Mouse (Mus musculus) lung, postnatal 0 days (tissue): Measurements from ENCODE around the gene Upk1a. TPM values are rescaled to one million over a fixed set of nuclear protein-coding genes. Genes with fewer than 3 reads are reported as not detected.

Experiments
- ATAC-seq: fragments of 200-750 bp; cut with Nextera tagmentation; 2 replicates; pipeline ENCODE4 v1.8.0; 2017; ENCODE audit warnings: moderate library complexity
- DNase-seq: peaks from one replicate; pipeline ENCODE4 v3.0.0-alpha.2; 2016; ENCODE audit warnings: low spot score
- H3K27ac ChIP-seq: fragments of 300-500 bp; sonication (generic); 2 replicates; pipeline ENCODE4 v1.5.1; 2014; ENCODE audit warnings: antibody characterized with exemption, mild to moderate bottlenecking, low read length, mixed read lengths
- H3K27me3 ChIP-seq: fragments of 300-500 bp; sonication (generic); replicated peaks from 2 replicates; pipeline ENCODE4 v1.6.1; 2014; ENCODE audit warnings: low read length, mixed read lengths; ENCODE audit not compliant: insufficient read depth
- H3K36me3 ChIP-seq: fragments of 300-500 bp; sonication (generic); 2 replicates; pipeline ENCODE4 v1.6.1; 2014; ENCODE audit warnings: low read length, mixed read lengths; ENCODE audit not compliant: insufficient read depth
- H3K4me1 ChIP-seq: fragments of 300-500 bp; sonication (generic); 2 replicates; pipeline ENCODE4 v1.6.1; 2014; ENCODE audit warnings: antibody characterized with exemption, low read depth, low read length, mixed read lengths; ENCODE audit not compliant: insufficient read depth
- H3K4me2 ChIP-seq: fragments of 300-500 bp; sonication (generic); replicated peaks from 2 replicates; pipeline ENCODE4 v1.6.1; 2014; ENCODE audit warnings: low read depth, mild to moderate bottlenecking, low read length, moderate library complexity, mixed read lengths
- H3K4me3 ChIP-seq: fragments of 300-500 bp; sonication (generic); 2 replicates; pipeline ENCODE4 v1.5.1; 2014; ENCODE audit warnings: low read depth, low read length
- H3K9ac ChIP-seq: fragments of 300-500 bp; sonication (generic); replicated peaks from 2 replicates; pipeline ENCODE4 v1.6.1; 2014; ENCODE audit warnings: low read depth, mild to moderate bottlenecking
- H3K9me3 ChIP-seq: fragments of 300-500 bp; sonication (generic); 2 replicates; pipeline ENCODE4 v1.6.1; 2016; ENCODE audit warnings: low read length, mixed read lengths
- CTCF ChIP-seq: IDR thresholded peaks from 2 replicates; pipeline ENCODE4 v1.5.1; 2016; ENCODE audit warnings: antibody characterized with exemption, mild to moderate bottlenecking
- EP300 ChIP-seq: IDR thresholded peaks from 2 replicates; pipeline ENCODE4 v1.6.1; 2016; ENCODE audit warnings: antibody characterized with exemption, mild to moderate bottlenecking, control low read depth
- WGBS: fragments of 180-500 bp; shearing (Covaris S2); extraction: QIAGEN DNeasy Blood & Tissue Kit; methylation state at CpG from one replicate; pipeline ENCODE4 v1.1.7; 2014; 5-methylcytosine and 5-hydroxymethylcytosine counted together
- polyA plus RNA-seq: library from polyadenylated mRNA; unstranded; fragments of >200 nt; fragmentation: Nextera tagmentation; extraction: Ambion mirVana; gene quantifications from 2 replicates; pipeline ENCODE4 v1.2.1, GENCODE M21; 2015

The Upk1a gene
- polyA plus RNA-seq, 1 experiment from 2014 or later = 11.2 TPM

DNA sequence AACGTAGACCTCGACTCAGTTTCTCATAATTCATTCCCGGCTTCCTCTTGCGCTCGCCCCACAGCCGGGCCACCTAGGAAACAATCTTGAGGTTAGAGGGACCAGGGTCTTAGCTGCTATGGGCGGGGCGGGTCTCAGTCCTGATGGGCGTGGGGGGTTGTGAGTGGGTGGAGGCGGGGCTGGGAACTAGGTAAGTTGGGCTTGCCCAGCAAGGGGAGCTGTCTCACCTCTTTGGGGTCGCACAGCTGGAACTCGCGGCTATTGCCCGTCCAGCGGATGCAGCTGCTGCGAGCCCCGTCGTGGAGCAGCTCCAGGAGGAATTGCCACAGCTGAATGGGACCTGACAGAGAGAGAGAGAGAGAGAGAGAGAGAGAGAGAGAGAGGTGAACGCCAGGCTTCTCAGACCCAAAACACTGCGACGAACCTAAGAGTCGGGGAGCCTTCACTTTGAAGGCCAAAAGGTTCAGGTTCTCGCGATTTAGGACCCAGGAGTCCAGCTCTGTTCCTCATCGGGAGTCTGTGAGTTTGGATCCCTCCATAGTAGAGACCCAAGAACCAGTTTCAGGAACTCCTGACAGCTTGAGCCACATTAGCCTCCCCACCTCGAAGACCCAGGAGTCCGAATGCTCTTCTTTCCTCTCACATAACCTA, 21.2 kb upstream of the Upk1a start:
- H3K9me3 ChIP-seq = no peaks in the 10 kb centered on the region
- no peaks in the 10 kb centered on the region for H3K4me1 ChIP-seq
- WGBS = 4% methylated on average over 27 of the region's 27 CpGs
- H3K27ac ChIP-seq = no peak overlapping the region
- H3K36me3 ChIP-seq = no peaks in the 10 kb centered on the region
- ATAC-seq (no peak), DNase-seq (no peak)
- TF ChIP-seq EP300 = no peak
- no peak for TF ChIP-seq CTCF
- no peak overlapping the region for H3K4me3 ChIP-seq
- peaks cover 25% of the 10 kb centered on the region for H3K27me3 ChIP-seq
- no peak overlapping the region for H3K9ac ChIP-seq
- no peak overlapping the region for H3K4me2 ChIP-seq

DNA sequence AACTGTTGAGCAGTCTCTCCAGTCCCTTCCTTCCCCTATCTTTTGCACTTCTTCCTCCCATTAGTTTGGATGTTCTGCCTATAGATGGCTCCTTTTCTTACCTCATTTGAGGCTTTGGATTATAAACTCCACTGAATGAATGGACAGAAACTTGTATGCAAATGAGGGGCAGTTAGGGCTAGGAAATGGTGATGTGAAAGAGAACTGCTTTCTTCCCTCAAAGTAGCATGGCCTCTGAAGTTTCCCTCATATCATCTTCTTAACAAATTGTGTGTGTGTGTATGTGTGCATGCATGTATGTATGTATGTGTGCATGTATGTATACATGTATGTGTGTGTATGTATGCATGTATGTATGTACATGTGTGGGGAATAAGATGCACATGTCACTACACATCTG, 16.4 kb upstream of the Upk1a start:
- Histone ChIP-seq H3K27ac (no peak overlapping the region), H3K36me3 (no peaks in the 10 kb centered on the region), H3K4me2 (no peak overlapping the region), H3K9me3 (no peaks in the 10 kb centered on the region), H3K27me3 (peaks cover 12% of the 10 kb centered on the region), H3K9ac (no peak overlapping the region), H3K4me1 (no peaks in the 10 kb centered on the region), H3K4me3 (no peak overlapping the region)
- DNase-seq = no peak
- ATAC-seq = no peak
- TF ChIP-seq EP300 (no peak), CTCF (no peak)

DNA sequence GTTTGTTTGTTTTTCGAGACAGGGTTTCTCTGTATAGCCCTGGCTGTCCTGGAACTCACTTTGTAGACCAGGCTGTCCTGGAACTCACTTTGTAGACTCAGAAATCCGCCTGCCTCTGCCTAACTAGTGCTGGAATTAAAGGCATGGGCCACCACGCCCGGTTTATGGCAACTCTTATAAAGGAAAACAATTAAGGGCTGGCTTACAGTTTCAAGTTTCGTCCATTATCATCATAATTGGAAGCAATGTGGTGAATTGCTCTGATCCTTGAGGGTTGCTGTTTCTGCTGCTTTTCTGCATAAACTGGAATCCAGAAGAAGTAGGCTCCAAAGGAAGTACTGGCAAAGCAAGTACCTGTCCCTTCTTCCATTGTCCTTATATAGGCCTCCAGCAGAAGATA, 14.0 kb upstream of the Upk1a start:
- no peaks in the 10 kb centered on the region; the same call in none of the 2 replicates for H3K36me3 ChIP-seq
- H3K4me1 ChIP-seq = no peaks in the 10 kb centered on the region
- no peaks in the 10 kb centered on the region for H3K27me3 ChIP-seq
- no peak for DNase-seq
- no peak overlapping the region for H3K9ac ChIP-seq
- no peak for ATAC-seq
- TF ChIP-seq CTCF (no peak), EP300 (no peak)
- no peak overlapping the region for H3K4me2 ChIP-seq
- no peaks in the 10 kb centered on the region for H3K9me3 ChIP-seq
- no peak overlapping the region for H3K27ac ChIP-seq
- 77% methylated on average over 5 of the region's 5 CpGs for WGBS
- no peak overlapping the region for H3K4me3 ChIP-seq

DNA sequence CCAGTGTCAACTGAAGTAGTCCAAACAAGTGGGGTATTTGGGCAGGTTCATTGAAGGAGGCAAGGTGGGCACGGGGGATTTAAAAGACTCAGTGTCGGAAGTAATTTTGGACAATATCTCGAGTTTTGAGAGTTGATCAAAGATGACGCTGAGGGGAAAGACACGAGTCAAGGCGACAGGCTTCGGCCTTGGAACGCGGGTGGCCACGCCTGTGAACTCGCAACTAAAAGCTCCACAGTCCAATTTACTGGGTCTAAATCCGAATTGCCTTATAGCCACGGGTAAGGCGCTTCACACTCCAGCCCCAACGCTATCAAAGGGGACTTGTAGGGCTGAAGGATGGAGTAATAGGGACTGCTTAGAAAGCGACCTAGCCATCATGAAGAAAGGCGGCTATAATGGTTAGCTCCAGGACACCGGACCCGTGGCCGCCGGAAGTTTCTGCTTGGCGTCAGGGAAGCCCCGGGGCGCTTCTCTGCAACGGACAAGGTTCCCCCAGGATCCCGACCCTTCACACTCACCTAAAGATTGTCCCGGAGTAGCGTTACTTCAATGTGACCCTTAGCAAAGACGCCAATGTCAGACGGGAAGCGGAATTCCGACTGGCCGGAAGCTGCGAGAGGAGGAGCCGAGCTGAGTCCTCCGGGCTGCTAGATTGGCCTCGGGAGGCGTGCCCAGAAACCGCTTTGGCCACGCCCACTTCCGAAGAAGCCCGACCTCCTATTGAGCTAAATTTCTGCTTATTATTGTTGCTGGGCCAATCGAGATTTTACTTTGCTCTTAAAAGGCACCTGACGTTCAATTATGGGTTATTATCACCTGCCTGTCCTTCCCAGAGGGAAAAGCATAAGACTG, 13.1 kb upstream of the Upk1a start, which contains the start of gene Cox6b1:
TSS of gene Cox6b1 (minus strand) at position 622 of the 855 bp plus-strand sequence.
- Histone ChIP-seq H3K4me1 (no peaks in the 10 kb centered on the region), H3K9ac (peak within 1 kb of the TSS; percentile 83), H3K9me3 (no peaks in the 10 kb centered on the region), H3K27me3 (no peaks in the 10 kb centered on the region), H3K36me3 (no peaks in the 10 kb centered on the region; the same call in none of the 2 replicates), H3K4me2 (peak within 1 kb of the TSS; percentile 78), H3K4me3 (peak within 1 kb of the TSS; percentile 75), H3K27ac (peak within 1 kb of the TSS; percentile 58)
- DNase-seq (peak; percentile 97), ATAC-seq (peak; percentile 98)
- TF ChIP-seq EP300 = no peak
- TF ChIP-seq CTCF = no peak
- WGBS = 2% methylated on average over 44 of the region's 44 CpGs

DNA sequence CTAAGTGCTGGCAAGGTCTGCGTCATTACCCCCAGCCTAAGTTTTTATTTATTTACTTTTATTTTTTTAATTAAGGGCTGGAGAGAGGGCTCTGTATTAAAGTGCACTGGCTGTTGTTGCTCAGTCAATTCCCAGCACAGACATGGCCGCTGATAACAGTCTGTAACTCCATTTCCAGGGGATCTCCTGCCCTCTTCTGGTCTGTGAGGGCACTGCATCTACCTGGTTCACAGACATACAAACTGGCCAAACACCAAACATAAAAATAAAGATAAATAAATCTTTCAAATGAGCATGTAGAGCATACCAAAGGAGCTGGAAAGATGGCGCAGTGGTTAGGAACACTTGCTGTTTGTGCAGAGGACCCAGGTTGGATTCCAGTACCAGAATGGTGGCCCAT, 6.6 kb upstream of the Upk1a start:
- Histone ChIP-seq H3K27ac (no peak overlapping the region), H3K9me3 (no peaks in the 10 kb centered on the region), H3K4me2 (no peak overlapping the region), H3K4me3 (no peak overlapping the region), H3K36me3 (peaks cover 12% of the 10 kb centered on the region), H3K9ac (no peak overlapping the region), H3K27me3 (no peaks in the 10 kb centered on the region), H3K4me1 (no peaks in the 10 kb centered on the region)
- WGBS = 87% methylated on average over 3 of the region's 3 CpGs
- TF ChIP-seq EP300 = no peak
- TF ChIP-seq CTCF = peak; percentile 63
- DNase-seq = no peak
- no peak for ATAC-seq

DNA sequence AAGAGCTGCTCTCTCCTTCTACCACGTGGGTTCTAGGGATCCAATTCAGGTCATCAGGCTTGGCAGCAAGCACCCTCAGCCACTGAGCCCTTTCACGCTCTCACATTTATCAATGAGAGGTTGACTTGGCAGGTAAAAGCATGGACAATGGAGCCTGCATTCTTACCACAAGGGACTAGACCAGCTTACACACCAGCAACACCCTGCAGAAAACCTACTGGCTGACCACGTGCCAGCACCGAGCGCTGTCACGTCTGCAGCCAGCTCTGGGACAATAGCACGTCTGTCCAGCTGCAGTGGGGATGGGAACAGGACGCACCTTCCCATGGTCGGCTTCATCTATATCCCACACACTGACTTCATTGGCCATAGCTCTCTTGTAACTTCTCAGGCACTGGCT, 6.0 kb upstream of the Upk1a start:
- Histone ChIP-seq H3K36me3 (peaks cover 12% of the 10 kb centered on the region), H3K9ac (no peak overlapping the region), H3K27me3 (no peaks in the 10 kb centered on the region), H3K4me3 (no peak overlapping the region), H3K27ac (no peak overlapping the region), H3K4me1 (no peaks in the 10 kb centered on the region), H3K4me2 (no peak overlapping the region), H3K9me3 (no peaks in the 10 kb centered on the region)
- ATAC-seq (no peak), DNase-seq (no peak)
- TF ChIP-seq CTCF = no peak
- no peak for TF ChIP-seq EP300
- 96% methylated on average over 9 of the region's 9 CpGs for WGBS
